Mouse (Mus musculus) megakaryocyte-erythroid progenitor cell, adult 5-6 weeks (primary cell): ENCODE results near the gene Gm904. TPM values are rescaled to one million over a fixed set of nuclear protein-coding genes. Genes with fewer than 3 reads are reported as not detected.
"Not testable (repeated sequence)": the region's sequence is repeated elsewhere in the genome, so short reads cannot be mapped to it uniquely, and the experiment has no call there.

ENCODE experiments used
- ATAC-seq: replicated peaks from 2 replicates; pipeline ENCODE4 v1.8.0; 2016; ENCODE audit warnings: mild to moderate bottlenecking, inconsistent platforms; ENCODE audit not compliant: severe bottlenecking, poor library complexity, low FRiP score, low TSS enrichment
- total RNA-seq, 2 experiments: library from RNA; stranded (forward) in 1 of 2; stranded (reverse) in 1 of 2; fragments of 200-1000, 215-1000 nt in 1 of 2; fragments of >200 nt in 1 of 2; fragmentation: Nextera tagmentation in 1 of 2; gene quantifications; 2 replicates each; pipeline ENCODE4 v1.2.3; 2014 to 2017

Gm904 gene
- total RNA-seq (2014; fragmentation: Nextera tagmentation) (not detected in 2 replicates), total RNA-seq (2017) (not detected in 2 replicates)

GRCm38 (mm10) chr13:50642928-50643327 is at the start of gene Gm904:
TSS of gene Gm904 (plus strand) at chr13:50643228.
- ATAC-seq: not testable (repeated sequence)

GRCm38 (mm10) chr13:50648771-50649170 is 5.7 kb downstream of the Gm904 start:
- not testable (repeated sequence) for ATAC-seq

Other genes starting within 250 kb of the Gm904 start
- 13.5 and 22.5 TPM in 2 replicates for gene Fbxw17, start 225.4 kb upstream of the Gm904 start, total RNA-seq (2014; fragmentation: Nextera tagmentation)
- 1.7 and 12.9 TPM in 2 replicates for gene Fbxw17, start 225.4 kb upstream of the Gm904 start, total RNA-seq (2017)
- gene Gm47429, start 199.3 kb upstream of the Gm904 start, total RNA-seq (2014; fragmentation: Nextera tagmentation): not detected in 2 replicates
- not detected in 2 replicates for gene Gm47429, start 199.3 kb upstream of the Gm904 start, total RNA-seq (2017)
- not detected in 2 replicates for gene Nutm2, start 175.9 kb upstream of the Gm904 start, total RNA-seq (2014; fragmentation: Nextera tagmentation)
- gene Nutm2, start 175.9 kb upstream of the Gm904 start, total RNA-seq (2017): not detected in 2 replicates
- not detected in 2 replicates for gene Gm8765, start 55.1 kb downstream of the Gm904 start, total RNA-seq (2014; fragmentation: Nextera tagmentation)
- gene Gm8765, start 55.1 kb downstream of the Gm904 start, total RNA-seq (2017): not detected in 2 replicates